Mouse (Mus musculus): Measurements from ENCODE around the gene Eid1. TPM values are rescaled to one million over a fixed set of nuclear protein-coding genes. Genes with fewer than 3 reads are reported as not detected.

The Eid1 gene
- total and polyA plus RNA-seq, 2 experiments = 4.5 to 11.1 TPM

DNA sequence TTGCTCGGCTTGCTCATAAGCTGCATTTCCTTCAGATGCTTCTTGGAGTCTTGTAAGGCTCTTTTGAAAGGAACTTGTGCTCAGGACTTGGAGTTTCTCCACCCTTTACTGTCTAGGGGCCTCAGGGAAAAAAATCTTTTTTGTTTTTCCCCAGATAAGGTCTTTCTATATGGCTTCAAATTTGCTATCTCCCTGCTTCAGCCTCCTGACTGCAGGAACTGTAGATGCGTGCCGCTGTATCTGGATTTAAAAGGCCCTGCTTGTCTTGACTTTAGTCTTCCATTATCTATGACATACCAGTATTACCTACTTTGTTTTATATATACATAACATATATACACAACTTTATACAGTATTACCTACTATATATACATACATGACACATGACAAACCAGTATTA, 10.4 kb upstream of the Eid1 start:
- H3K27me3 ChIP-seq (ENCODE audit: control insufficient read depth, insufficient read depth, low read length) = no peaks in the 10 kb centered on the region
- H3K9ac ChIP-seq (ENCODE audit: low read depth, low read length) = no peak overlapping the region
- H3K27ac ChIP-seq (replicated peaks; ENCODE audit: insufficient read depth, low read depth, low read length) = no peak overlapping the region
- H3K79me2 ChIP-seq (ENCODE audit: control insufficient read depth, insufficient read depth, low read length) = no peaks in the 10 kb centered on the region
- 94% methylated on average over 3 of the region's 3 CpGs for WGBS
- no peaks in the 10 kb centered on the region for H3K36me3 ChIP-seq (ENCODE audit: control insufficient read depth, insufficient read depth, low read length)
- no peaks in the 10 kb centered on the region for H3K4me1 ChIP-seq (ENCODE audit: control insufficient read depth, insufficient read depth, low read length)
- TF ChIP-seq CTCF (IDR thresholded peaks at IDR 0.05; ENCODE audit: low read depth, low read length) = no peak
- no peak for TF ChIP-seq POLR2A (IDR thresholded peaks at IDR 0.05; ENCODE audit: extremely low read depth, insufficient read depth, low read length)
- no peak overlapping the region for H3K4me3 ChIP-seq (ENCODE audit: insufficient read depth, low read depth, low read length)
- no peak for DNase-seq (ENCODE audit: extremely low read depth, low read depth, low spot score)

DNA sequence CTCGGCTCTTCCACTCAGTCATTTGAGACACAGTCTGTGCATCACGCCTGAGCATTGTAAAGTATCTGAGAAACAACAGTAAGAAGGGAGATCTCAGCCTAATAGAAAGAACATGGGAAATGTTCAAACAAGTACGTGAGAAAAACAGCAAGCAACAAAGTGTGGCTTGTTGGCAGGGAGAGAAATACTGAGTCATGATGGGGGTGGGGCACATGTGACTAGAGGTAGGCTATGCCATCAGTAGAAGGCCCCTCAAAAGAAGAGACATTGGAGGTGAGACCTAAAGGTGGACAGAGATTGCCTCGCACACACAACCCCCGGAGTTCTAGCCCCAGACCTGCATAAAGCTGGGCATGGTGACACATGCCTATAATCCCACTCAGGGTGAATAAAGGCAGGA, 7.7 kb upstream of the Eid1 start:
- Histone ChIP-seq H3K9ac (ENCODE audit: low read depth, low read length) (no peak overlapping the region), H3K27ac (replicated peaks; ENCODE audit: insufficient read depth, low read depth, low read length) (no peak overlapping the region), H3K4me3 (ENCODE audit: insufficient read depth, low read depth, low read length) (no peak overlapping the region), H3K4me1 (ENCODE audit: control insufficient read depth, insufficient read depth, low read length) (no peaks in the 10 kb centered on the region), H3K79me2 (ENCODE audit: control insufficient read depth, insufficient read depth, low read length) (no peaks in the 10 kb centered on the region), H3K36me3 (ENCODE audit: control insufficient read depth, insufficient read depth, low read length) (no peaks in the 10 kb centered on the region), H3K27me3 (ENCODE audit: control insufficient read depth, insufficient read depth, low read length) (no peaks in the 10 kb centered on the region)
- WGBS = 91% methylated on average over 5 of the region's 5 CpGs
- DNase-seq (ENCODE audit: extremely low read depth, low read depth, low spot score) = no peak
- TF ChIP-seq CTCF (IDR thresholded peaks at IDR 0.05; ENCODE audit: low read depth, low read length) (no peak), POLR2A (IDR thresholded peaks at IDR 0.05; ENCODE audit: extremely low read depth, insufficient read depth, low read length) (no peak)

DNA sequence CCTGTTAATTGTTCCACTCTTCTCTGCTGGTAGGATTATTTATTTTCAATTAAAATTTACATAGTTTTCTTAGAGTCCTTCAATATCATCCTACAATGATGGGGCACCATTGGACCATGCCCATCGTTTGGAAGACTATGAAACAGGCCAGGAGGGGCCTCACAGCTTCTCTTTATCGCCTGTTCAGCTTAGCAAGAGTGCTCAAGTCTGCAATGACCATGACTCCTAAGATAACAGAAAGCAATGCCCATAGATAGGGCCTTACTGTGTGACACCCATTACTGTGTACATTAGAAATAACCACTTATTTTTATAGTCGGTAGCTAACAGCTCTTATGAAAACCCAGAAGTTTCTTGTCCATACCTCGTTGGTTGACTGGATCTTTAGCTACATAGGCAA, 7.0 kb upstream of the Eid1 start:
- H3K27me3 ChIP-seq (ENCODE audit: control insufficient read depth, insufficient read depth, low read length) = no peaks in the 10 kb centered on the region
- no peaks in the 10 kb centered on the region for H3K36me3 ChIP-seq (ENCODE audit: control insufficient read depth, insufficient read depth, low read length)
- H3K4me1 ChIP-seq (ENCODE audit: control insufficient read depth, insufficient read depth, low read length) = no peaks in the 10 kb centered on the region
- no peak overlapping the region for H3K4me3 ChIP-seq (ENCODE audit: insufficient read depth, low read depth, low read length)
- no peak for DNase-seq (ENCODE audit: extremely low read depth, low read depth, low spot score)
- no peak for TF ChIP-seq CTCF (IDR thresholded peaks at IDR 0.05; ENCODE audit: low read depth, low read length)
- TF ChIP-seq POLR2A (IDR thresholded peaks at IDR 0.05; ENCODE audit: extremely low read depth, insufficient read depth, low read length) = no peak
- no peak overlapping the region for H3K27ac ChIP-seq (replicated peaks; ENCODE audit: insufficient read depth, low read depth, low read length)
- whole genome bisulfite sequencing = 85% methylated on average over 4 of the region's 4 CpGs
- no peak overlapping the region for H3K9ac ChIP-seq (ENCODE audit: low read depth, low read length)
- H3K79me2 ChIP-seq (ENCODE audit: control insufficient read depth, insufficient read depth, low read length) = no peaks in the 10 kb centered on the region

DNA sequence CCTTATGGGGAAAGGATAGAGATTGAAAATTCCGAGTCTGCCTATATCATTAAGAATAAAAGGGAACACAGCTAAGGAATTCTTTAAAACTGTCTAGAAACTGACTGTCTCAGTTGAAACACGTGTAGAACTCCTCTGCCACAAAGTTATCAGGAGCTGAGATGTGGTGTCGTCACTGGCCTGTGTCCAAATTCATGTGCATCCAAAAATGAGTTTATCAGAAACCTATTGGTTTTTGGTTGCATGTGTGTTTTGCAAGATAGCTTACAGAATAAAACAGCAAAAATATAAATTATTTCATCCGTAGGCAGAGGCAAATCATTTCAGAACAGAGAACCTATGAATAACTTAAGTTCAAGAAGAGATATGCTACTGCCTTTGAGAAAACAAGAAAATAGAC, 6.2 kb upstream of the Eid1 start:
- Histone ChIP-seq H3K79me2 (ENCODE audit: control insufficient read depth, insufficient read depth, low read length) (no peaks in the 10 kb centered on the region), H3K4me1 (ENCODE audit: control insufficient read depth, insufficient read depth, low read length) (no peaks in the 10 kb centered on the region), H3K27me3 (ENCODE audit: control insufficient read depth, insufficient read depth, low read length) (no peaks in the 10 kb centered on the region), H3K9ac (ENCODE audit: low read depth, low read length) (no peak overlapping the region), H3K36me3 (ENCODE audit: control insufficient read depth, insufficient read depth, low read length) (no peaks in the 10 kb centered on the region), H3K27ac (replicated peaks; ENCODE audit: insufficient read depth, low read depth, low read length) (no peak overlapping the region), H3K4me3 (ENCODE audit: insufficient read depth, low read depth, low read length) (no peak overlapping the region)
- TF ChIP-seq POLR2A (IDR thresholded peaks at IDR 0.05; ENCODE audit: extremely low read depth, insufficient read depth, low read length) = no peak
- TF ChIP-seq CTCF (IDR thresholded peaks at IDR 0.05; ENCODE audit: low read depth, low read length) = no peak
- DNase-seq (ENCODE audit: extremely low read depth, low read depth, low spot score) = no peak
- 74% methylated on average over 4 of the region's 4 CpGs for WGBS

DNA sequence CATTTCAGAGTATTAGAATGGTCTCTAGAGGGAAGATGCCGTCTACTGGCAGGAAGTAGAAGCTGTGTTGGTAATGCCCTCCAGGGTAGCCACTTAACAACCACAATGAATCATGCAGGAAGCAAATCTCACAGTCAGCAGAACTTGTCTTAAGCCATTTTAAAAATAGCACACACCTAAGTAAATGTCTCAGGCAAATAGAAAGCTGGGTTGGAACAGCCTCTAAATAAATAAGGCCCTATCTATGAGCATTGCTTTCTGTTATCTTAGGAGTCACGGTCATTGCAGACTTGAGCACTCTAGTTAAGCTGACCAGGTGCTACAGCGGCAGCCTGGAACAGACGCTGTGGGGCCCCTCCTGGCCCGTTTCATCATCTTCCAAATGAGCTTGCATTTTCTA, 5.7 kb upstream of the Eid1 start:
- Histone ChIP-seq H3K4me3 (ENCODE audit: insufficient read depth, low read depth, low read length) (no peak overlapping the region), H3K9ac (ENCODE audit: low read depth, low read length) (no peak overlapping the region), H3K36me3 (ENCODE audit: control insufficient read depth, insufficient read depth, low read length) (no peaks in the 10 kb centered on the region), H3K27ac (replicated peaks; ENCODE audit: insufficient read depth, low read depth, low read length) (no peak overlapping the region), H3K27me3 (ENCODE audit: control insufficient read depth, insufficient read depth, low read length) (no peaks in the 10 kb centered on the region), H3K79me2 (ENCODE audit: control insufficient read depth, insufficient read depth, low read length) (no peaks in the 10 kb centered on the region), H3K4me1 (ENCODE audit: control insufficient read depth, insufficient read depth, low read length) (no peaks in the 10 kb centered on the region)
- DNase-seq (ENCODE audit: extremely low read depth, low read depth, low spot score) = no peak
- 45% methylated on average over 5 of the region's 5 CpGs for WGBS
- TF ChIP-seq CTCF (IDR thresholded peaks at IDR 0.05; ENCODE audit: low read depth, low read length) = no peak
- no peak for TF ChIP-seq POLR2A (IDR thresholded peaks at IDR 0.05; ENCODE audit: extremely low read depth, insufficient read depth, low read length)

DNA sequence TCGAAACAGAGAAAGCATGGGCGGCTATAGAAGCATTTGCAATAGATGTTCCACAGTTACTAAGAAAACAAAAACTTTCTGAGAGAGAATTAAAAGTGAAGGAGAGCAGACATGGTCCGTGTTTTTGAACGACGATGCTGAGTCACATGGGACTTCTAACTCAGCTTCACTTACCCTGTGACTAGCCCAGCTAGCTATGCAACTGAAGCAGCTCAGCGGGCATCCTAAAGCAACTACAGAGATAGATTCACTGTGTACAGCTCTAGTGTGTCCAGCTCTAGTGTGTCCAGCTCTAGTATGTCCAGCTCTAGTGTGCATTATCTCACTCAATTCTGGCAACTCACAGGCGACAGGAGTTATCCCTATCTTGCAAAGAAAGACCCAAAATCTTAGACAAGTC, 5.2 kb upstream of the Eid1 start:
- no peak overlapping the region for H3K9ac ChIP-seq (ENCODE audit: low read depth, low read length)
- H3K4me1 ChIP-seq (ENCODE audit: control insufficient read depth, insufficient read depth, low read length) = no peaks in the 10 kb centered on the region
- WGBS = 89% methylated on average over 7 of the region's 7 CpGs
- H3K36me3 ChIP-seq (ENCODE audit: control insufficient read depth, insufficient read depth, low read length) = no peaks in the 10 kb centered on the region
- no peaks in the 10 kb centered on the region for H3K79me2 ChIP-seq (ENCODE audit: control insufficient read depth, insufficient read depth, low read length)
- H3K27me3 ChIP-seq (ENCODE audit: control insufficient read depth, insufficient read depth, low read length) = no peaks in the 10 kb centered on the region
- no peak for DNase-seq (ENCODE audit: extremely low read depth, low read depth, low spot score)
- H3K4me3 ChIP-seq (ENCODE audit: insufficient read depth, low read depth, low read length) = no peak overlapping the region
- no peak for TF ChIP-seq POLR2A (IDR thresholded peaks at IDR 0.05; ENCODE audit: extremely low read depth, insufficient read depth, low read length)
- no peak for TF ChIP-seq CTCF (IDR thresholded peaks at IDR 0.05; ENCODE audit: low read depth, low read length)
- H3K27ac ChIP-seq (replicated peaks; ENCODE audit: insufficient read depth, low read depth, low read length) = no peak overlapping the region

Measured in liver, adult 2 months (tissue).